Mouse (Mus musculus) CH12.LX (cell line): ENCODE measurements around the gene Dnajb13. TPM values are rescaled to one million over a fixed set of nuclear protein-coding genes. Genes with fewer than 3 reads are reported as not detected.

ENCODE experiments used
- DNase-seq: peaks from one replicate; pipeline ENCODE4 v3.0.0-alpha.2; 2013; ENCODE audit errors: extremely low read depth
- H3K27ac ChIP-seq: 2 replicates; pipeline ENCODE4 v1.5.1; 2012; ENCODE audit warnings: low read depth, mild to moderate bottlenecking, control low read depth, moderate library complexity; ENCODE audit not compliant: insufficient read depth
- H3K27me3 ChIP-seq: replicated peaks from 2 replicates; pipeline ENCODE3; 2012; ENCODE audit warnings: inconsistent platforms
- H3K36me3 ChIP-seq, 2 experiments: replicated peaks in 1 of 2; 2 replicates each; pipeline versions ENCODE3 to v1.6.1; 2012; ENCODE audit warnings: inconsistent platforms in 1 of 2, low read length in 1 of 2, mild to moderate bottlenecking in 1 of 2, mixed read lengths in 1 of 2, moderate library complexity in 1 of 2; ENCODE audit not compliant: control insufficient read depth in 1 of 2, insufficient read depth in 1 of 2
- H3K4me1 ChIP-seq, 2 experiments: 2 replicates each; pipeline ENCODE4 v1.6.1; 2012; ENCODE audit warnings: inconsistent platforms in 1 of 2, moderate library complexity in 1 of 2; ENCODE audit not compliant: insufficient read depth in 2 of 2, control insufficient read depth in 1 of 2
- H3K4me2 ChIP-seq: 2 replicates; pipeline ENCODE4 v1.6.1; 2012; ENCODE audit warnings: low read depth, mild to moderate bottlenecking, control low read depth; ENCODE audit not compliant: poor library complexity, insufficient read depth, severe bottlenecking
- H3K4me3 ChIP-seq, 3 experiments: fragments of 150-350 bp in 1 of 3; sonication (generic) in 1 of 3; replicated peaks in 1 of 3; 2 replicates each; pipeline versions ENCODE3 to v1.5.1; 2011 to 2012; ENCODE audit warnings: low read depth in 2 of 3, low read length in 2 of 3, mild to moderate bottlenecking in 2 of 3, moderate library complexity in 2 of 3, control low read depth in 1 of 3, improper control_type of control experiment in 1 of 3, inconsistent platforms in 1 of 3, mixed read lengths in 1 of 3; ENCODE audit not compliant: poor library complexity in 1 of 3
- H3K79me2 ChIP-seq: replicated peaks from 2 replicates; pipeline ENCODE4 v1.6.1; 2012; ENCODE audit warnings: mild to moderate bottlenecking, moderate library complexity; ENCODE audit not compliant: control insufficient read depth, poor library complexity, insufficient read depth, severe bottlenecking; ENCODE audit errors: extremely low read depth
- H3K9ac ChIP-seq: 2 replicates; pipeline ENCODE4 v1.6.1; 2012; ENCODE audit warnings: low read depth, mild to moderate bottlenecking, control low read depth, moderate library complexity; ENCODE audit not compliant: insufficient read depth
- H3K9me3 ChIP-seq: replicated peaks from 2 replicates; pipeline ENCODE3; 2012; ENCODE audit warnings: low read length, inconsistent platforms, mixed read lengths
- BHLHE40 ChIP-seq: IDR thresholded peaks from 2 replicates; pipeline ENCODE4 v1.6.1; 2011; ENCODE audit warnings: mild to moderate bottlenecking, low read depth, low read length, improper control_type of control experiment
- CHD2 ChIP-seq: IDR thresholded peaks from 2 replicates; pipeline ENCODE4 v1.6.1; 2011; ENCODE audit warnings: low read length, improper control_type of control experiment
- E2F4 ChIP-seq: IDR thresholded peaks from 2 replicates; pipeline ENCODE4 v1.6.1; 2011; ENCODE audit warnings: low read depth, low read length, improper control_type of control experiment; ENCODE audit not compliant: insufficient replicate concordance
- ELF1 ChIP-seq: IDR thresholded peaks from 2 replicates; pipeline ENCODE4 v1.6.1; 2014; ENCODE audit warnings: low read depth, mild to moderate bottlenecking, inconsistent platforms, low read length, improper control_type of control experiment
- EP300 ChIP-seq: IDR thresholded peaks from 2 replicates; pipeline ENCODE4 v1.6.1; 2011; ENCODE audit warnings: low read length, improper control_type of control experiment
- ETS1 ChIP-seq: conservative IDR thresholded peaks from 2 replicates; pipeline ENCODE4 v1.6.1; 2012; ENCODE audit warnings: low read depth, mild to moderate bottlenecking, inconsistent platforms, low read length, improper control_type of control experiment, moderate library complexity
- GABPA ChIP-seq: IDR thresholded peaks from 2 replicates; pipeline ENCODE4 v1.6.1; 2012; ENCODE audit warnings: low read depth, low read length, improper control_type of control experiment, inconsistent platforms; ENCODE audit not compliant: insufficient replicate concordance
- IRF4 ChIP-seq: IDR thresholded peaks from 2 replicates; pipeline ENCODE4 v1.6.1; 2014; ENCODE audit warnings: low read depth, mild to moderate bottlenecking, inconsistent platforms, low read length, improper control_type of control experiment
- JUN ChIP-seq: IDR thresholded peaks from 2 replicates; pipeline ENCODE4 v1.6.1; 2011; ENCODE audit warnings: low read depth, mild to moderate bottlenecking, low read length, improper control_type of control experiment, moderate library complexity; ENCODE audit not compliant: insufficient read depth
- JUND ChIP-seq: conservative IDR thresholded peaks from 2 replicates; pipeline ENCODE4 v1.6.1; 2011; ENCODE audit warnings: low read depth, low read length, improper control_type of control experiment
- MAFK ChIP-seq: IDR thresholded peaks from 2 replicates; pipeline ENCODE4 v1.6.1; 2011; ENCODE audit warnings: low read length, improper control_type of control experiment; ENCODE audit not compliant: insufficient replicate concordance
- MAX ChIP-seq: IDR thresholded peaks from 2 replicates; pipeline ENCODE4 v1.6.1; 2011; ENCODE audit warnings: low read length, improper control_type of control experiment
- MAZ ChIP-seq: IDR thresholded peaks from 2 replicates; pipeline ENCODE4 v1.6.1; 2012; ENCODE audit warnings: low read depth, mild to moderate bottlenecking, inconsistent platforms, low read length, improper control_type of control experiment, moderate library complexity
- MEF2A ChIP-seq: IDR thresholded peaks from 2 replicates; pipeline ENCODE4 v1.6.1; 2014; ENCODE audit warnings: low read depth, mild to moderate bottlenecking, inconsistent platforms, low read length, improper control_type of control experiment, borderline replicate concordance
- MYC ChIP-seq: IDR thresholded peaks from 2 replicates; pipeline ENCODE4 v1.6.1; 2011; ENCODE audit warnings: low read depth, mild to moderate bottlenecking, improper control_type of control experiment, low read length
- NELFE ChIP-seq: IDR thresholded peaks from 2 replicates; pipeline ENCODE4 v1.6.1; 2011; ENCODE audit warnings: low read depth, low read length, improper control_type of control experiment
- NRF1 ChIP-seq: IDR thresholded peaks from 2 replicates; pipeline ENCODE4 v1.6.1; 2014; ENCODE audit warnings: low read depth, mild to moderate bottlenecking, inconsistent platforms, low read length, improper control_type of control experiment, moderate library complexity
- PAX5 ChIP-seq: IDR thresholded peaks from 2 replicates; pipeline ENCODE4 v1.6.1; 2012; ENCODE audit warnings: low read length, inconsistent platforms, mixed read lengths
- POLR2AphosphoS2 ChIP-seq: IDR thresholded peaks from 2 replicates; pipeline ENCODE4 v1.6.1; 2011; ENCODE audit warnings: low read depth, low read length, improper control_type of control experiment
- RAD21 ChIP-seq: IDR thresholded peaks from 2 replicates; pipeline ENCODE4 v1.6.1; 2011; ENCODE audit warnings: low read depth, mild to moderate bottlenecking, low read length, improper control_type of control experiment, moderate library complexity
- RCOR1 ChIP-seq: conservative IDR thresholded peaks from 2 replicates; pipeline ENCODE4 v1.6.1; 2012; ENCODE audit warnings: low read depth, mild to moderate bottlenecking, inconsistent platforms, low read length, improper control_type of control experiment
- SIN3A ChIP-seq: IDR thresholded peaks from 2 replicates; pipeline ENCODE4 v1.6.1; 2012; ENCODE audit warnings: low read length, improper control_type of control experiment, inconsistent platforms
- SMC3 ChIP-seq: IDR thresholded peaks from 2 replicates; pipeline ENCODE4 v1.6.1; 2011; ENCODE audit warnings: low read depth, low read length, improper control_type of control experiment
- TBP ChIP-seq: conservative IDR thresholded peaks from 2 replicates; pipeline ENCODE4 v1.6.1; 2011; ENCODE audit warnings: low read depth, low read length, improper control_type of control experiment
- TCF12 ChIP-seq: IDR thresholded peaks from 2 replicates; pipeline ENCODE4 v1.6.1; 2014; ENCODE audit warnings: low read depth, mild to moderate bottlenecking, inconsistent platforms, low read length, improper control_type of control experiment
- USF1 ChIP-seq: IDR thresholded peaks from 2 replicates; pipeline ENCODE4 v1.6.1; 2014; ENCODE audit warnings: low read depth, mild to moderate bottlenecking, inconsistent platforms, low read length, improper control_type of control experiment
- USF2 ChIP-seq: conservative IDR thresholded peaks from 2 replicates; pipeline ENCODE4 v1.6.1; 2011; ENCODE audit warnings: low read depth, low read length, improper control_type of control experiment
- ZC3H11A ChIP-seq: IDR thresholded peaks from 2 replicates; pipeline ENCODE4 v1.6.1; 2012; ENCODE audit warnings: low read depth, mild to moderate bottlenecking, inconsistent platforms, low read length, improper control_type of control experiment
- ZKSCAN1 ChIP-seq: IDR thresholded peaks from 2 replicates; pipeline ENCODE4 v1.6.1; 2012; ENCODE audit warnings: low read depth, inconsistent platforms, low read length, improper control_type of control experiment, borderline replicate concordance
- ZMIZ1 ChIP-seq: IDR thresholded peaks from 2 replicates; pipeline ENCODE4 v1.6.1; 2012; ENCODE audit warnings: low read depth, mild to moderate bottlenecking, inconsistent platforms, low read length, improper control_type of control experiment
- ZNF384 ChIP-seq: IDR thresholded peaks from 2 replicates; pipeline ENCODE4 v1.6.1; 2012; ENCODE audit warnings: low read depth, low read length, improper control_type of control experiment, inconsistent platforms
- dilution Hi-C: fragments of 300-500 bp; cut with MboI; formaldehyde crosslinking; loops from 2 replicates; pipeline ENCODE4 v1.14.3; 2020; ENCODE audit warnings: low sequenced_read_pairs; ENCODE audit not compliant: extremely low pct_unique_long_range_greater_than_20kb, extremely low pct_ligation_motif_present
- in situ Hi-C: fragments of 300-500 bp; cut with MboI; formaldehyde crosslinking; loops from 3 replicates; pipeline ENCODE4 v1.14.3; 2019; ENCODE audit warnings: low sequenced_read_pairs, low pct_ligation_motif_present, low pct_unique_long_range_greater_than_20kb, mixed read lengths
- polyA plus RNA-seq: library from polyadenylated mRNA; unstranded; fragments of >175 nt; gene quantifications from 2 replicates; pipeline ENCODE4 v1.2.1, GENCODE M21; 2012; ENCODE audit warnings: low read depth; ENCODE audit not compliant: insufficient read length
- total RNA-seq, 2 experiments: library from RNA; depleted of rRNA; stranded (reverse); fragments of 300-350 nt in 1 of 2; fragments of >200 nt in 1 of 2; gene quantifications; 2 replicates each; pipeline ENCODE4 v1.2.3; 2012 to 2014

The Dnajb13 gene
- total and polyA plus RNA-seq, 3 experiments = 13.9 to 32.0 (median 15.6) TPM

GRCm38 (mm10) chr7:100503076-100503475 is 11.7 kb downstream of the Dnajb13 start:
- peak; percentile 47 for DNase-seq
- in situ Hi-C loops (no loop called here), dilution Hi-C loops (no loop called here)
- no peak overlapping the region for H3K9ac ChIP-seq
- H3K36me3 ChIP-seq = peaks cover 30 to 81% of the 10 kb centered on the region in 2 experiments
- no peaks in the 10 kb centered on the region for H3K27me3 ChIP-seq
- H3K4me1 ChIP-seq = peaks cover 19 to 92% of the 10 kb centered on the region in 2 experiments
- H3K9me3 ChIP-seq = no peaks in the 10 kb centered on the region
- no peak overlapping the region for H3K4me2 ChIP-seq
- no peak overlapping the region for H3K4me3 ChIP-seq
- no peaks in the 10 kb centered on the region for H3K79me2 ChIP-seq
- H3K27ac ChIP-seq = peak overlapping the region; percentile 62
- TF ChIP-seq POLR2AphosphoS2 (peak; percentile 7; the same call in 1 of the 2 replicates), NRF1 (no peak)

GRCm38 (mm10) chr7:100502374-100502922 is 12.3 kb downstream of the Dnajb13 start:
- peak; percentile 38 for DNase-seq
- in situ Hi-C loops = no loop called here
- TF ChIP-seq MAX (no peak), GABPA (no peak), USF1 (no peak), JUND (no peak), NELFE (no peak), SMC3 (no peak), RCOR1 (no peak; the same call in 1 of the 2 replicates), USF2 (no peak), ZNF384 (no peak), CHD2 (peak; percentile 10; the same call in 1 of the 2 replicates), BHLHE40 (no peak), IRF4 (no peak), ZC3H11A (no peak), TBP (no peak), ETS1 (no peak), JUN (no peak), TCF12 (no peak), POLR2AphosphoS2 (peak; percentile 91), RAD21 (no peak), PAX5 (no peak), MEF2A (no peak), EP300 (no peak), MAFK (no peak), E2F4 (no peak), MYC (no peak), MAZ (no peak), ZKSCAN1 (no peak), ZMIZ1 (peak; percentile 31), ELF1 (peak; percentile 13; the same call in 1 of the 2 replicates), NRF1 (no peak), SIN3A (no peak)
- TF ChIP-seq, all 38 proteins: peak for 4
- H3K79me2 ChIP-seq = no peaks in the 10 kb centered on the region
- no peaks in the 10 kb centered on the region for H3K27me3 ChIP-seq
- H3K4me1 ChIP-seq = peaks cover 19 to 92% of the 10 kb centered on the region in 2 experiments
- H3K4me3 ChIP-seq = no peak overlapping the region
- H3K36me3 ChIP-seq = peaks cover 36 to 81% of the 10 kb centered on the region in 2 experiments
- H3K27ac ChIP-seq = peak overlapping the region; percentile 62
- H3K9ac ChIP-seq = no peak overlapping the region
- H3K4me2 ChIP-seq = no peak overlapping the region
- dilution Hi-C loops = no loop called here
- no peaks in the 10 kb centered on the region for H3K9me3 ChIP-seq
